Mouse (Mus musculus) CD4-positive, CD25-positive, alpha-beta regulatory T cell, adult 9 weeks (primary cell): Measurements from ENCODE around the gene Fbxo10. TPM values are rescaled to one million over a fixed set of nuclear protein-coding genes. Genes with fewer than 3 reads are reported as not detected.

Source experiments
- polyA plus RNA-seq: library from polyadenylated mRNA; unstranded; fragments of 100-300 nt; shearing (Covaris generic); gene quantifications from one replicate; pipeline ENCODE4 v1.2.1, GENCODE M21; 2017

The Fbxo10 gene
- polyA plus RNA-seq = 1.3 TPM

GRCm38 (mm10) chr4:45084021-45084894, at the start of gene Fbxo10:
Gene Fbxo10, minus strand, starts transcription at chr4:45084604.

GRCm38 (mm10) chr4:45107601-45108277, 23.3 kb upstream of the Fbxo10 start, which contains the start of gene Tomm5:
Gene Tomm5, minus strand, starts transcription at chr4:45108114.

DNA sequence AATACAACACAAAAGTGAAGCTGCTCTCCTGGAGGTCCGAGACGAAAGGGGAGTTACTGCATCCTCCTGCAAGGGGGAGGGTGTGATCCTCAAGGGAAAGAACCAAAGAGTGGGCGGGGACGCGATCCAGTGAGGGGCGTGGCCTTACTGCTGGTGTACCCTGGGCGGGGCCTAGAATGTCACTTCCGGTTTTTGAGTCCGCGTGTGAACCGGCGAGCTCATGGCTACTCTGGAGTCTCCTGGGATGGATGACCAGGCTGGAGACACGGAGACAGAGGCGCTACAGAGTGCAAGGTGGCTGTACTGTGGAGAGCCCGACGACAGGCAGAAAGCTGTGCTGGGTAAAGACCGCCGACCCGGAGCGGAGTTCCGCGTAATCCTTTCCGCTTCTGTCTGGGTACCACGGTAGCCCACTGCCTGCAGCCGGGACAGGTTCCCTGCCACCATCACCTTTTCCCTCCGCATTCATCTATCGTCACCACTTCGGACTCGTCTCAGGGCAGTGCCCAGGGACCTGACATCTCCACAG, 65.9 kb downstream of the Fbxo10 start, which contains the start of gene Polr1e:
Gene Polr1e (plus strand): TSS at position 132 of the 529 bp plus-strand sequence.

DNA sequence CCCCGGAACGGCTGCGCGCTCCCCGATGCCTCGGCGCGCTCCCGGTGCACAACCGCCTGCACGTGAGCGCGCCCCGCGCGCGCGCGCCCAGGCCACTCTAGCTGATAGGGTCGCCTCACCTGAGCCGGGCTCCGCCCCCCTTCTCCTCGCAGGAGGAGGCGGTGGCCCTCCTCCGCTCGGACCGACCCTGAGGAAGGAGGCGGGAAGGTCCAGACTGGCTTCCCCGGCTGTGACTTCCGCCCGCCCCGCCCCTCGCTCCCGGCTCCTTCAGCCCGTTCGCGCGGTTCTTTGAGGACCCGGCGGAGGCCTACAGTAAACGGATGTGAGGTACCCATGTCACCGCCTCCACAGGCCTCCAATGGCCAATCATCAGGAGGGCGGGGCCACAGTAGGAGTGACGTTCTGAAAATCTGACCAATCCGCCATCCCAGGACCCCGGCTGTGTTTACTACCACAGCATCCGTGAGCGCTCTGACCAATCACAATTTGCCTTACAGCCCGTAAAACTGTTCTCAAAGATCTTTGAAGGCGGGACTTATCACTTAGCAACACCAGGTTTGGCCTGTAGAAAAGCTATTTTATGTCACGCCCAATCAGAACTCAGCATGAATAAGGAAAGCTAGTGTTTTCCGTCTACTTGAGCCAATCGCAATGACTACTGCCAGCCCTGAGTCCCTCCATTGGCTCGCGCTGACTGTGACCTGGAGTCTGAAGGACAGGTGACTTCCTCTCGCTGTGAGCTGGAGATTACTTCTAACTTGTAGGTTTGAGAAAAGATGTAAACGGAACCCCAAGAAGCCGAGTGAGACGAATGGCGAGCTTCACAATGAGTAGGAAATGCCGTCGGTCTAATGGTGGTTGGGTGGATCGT, 72.1 kb downstream of the Fbxo10 start, which contains the start of gene Zbtb5:
Gene Zbtb5 (minus strand): TSS at position 308 of the 871 bp plus-strand sequence.

Other genes with a start within 250 kb of the Fbxo10 start
- gene Grhpr, start 103.2 kb downstream of the Fbxo10 start, polyA plus RNA-seq = 40.9 TPM
- gene Zbtb5, start 72.2 kb downstream of the Fbxo10 start, polyA plus RNA-seq = 13.5 TPM
- gene Polr1e, start 66.0 kb downstream of the Fbxo10 start, polyA plus RNA-seq = 68.3 TPM
- gene Tomm5, start 23.5 kb upstream of the Fbxo10 start, polyA plus RNA-seq = 189 TPM
- gene Frmpd1, start 100.3 kb upstream of the Fbxo10 start, polyA plus RNA-seq = not detected
- gene Trmt10b, start 212.5 kb upstream of the Fbxo10 start, polyA plus RNA-seq = 19.7 TPM